Mouse (Mus musculus) neural tube, embryonic 12.5 days (tissue): ENCODE results near the gene Gast. TPM values are rescaled to one million over a fixed set of nuclear protein-coding genes. Genes with fewer than 3 reads are reported as not detected.

Experiments
- ATAC-seq: fragments of 200-750 bp; cut with Nextera tagmentation; 2 replicates; pipeline ENCODE4 v1.8.0; 2017; ENCODE audit warnings: low read depth, mild to moderate bottlenecking, moderate TSS enrichment, moderate library complexity; ENCODE audit not compliant: low FRiP score
- H3K27ac ChIP-seq: fragments of 300-500 bp; sonication (generic); 2 replicates; pipeline ENCODE4 v1.5.1; 2016
- H3K27me3 ChIP-seq: fragments of 300-500 bp; sonication (generic); replicated peaks from 2 replicates; pipeline ENCODE4 v1.6.1; 2016; ENCODE audit warnings: mild to moderate bottlenecking
- H3K36me3 ChIP-seq: fragments of 300-500 bp; sonication (generic); 2 replicates; pipeline ENCODE4 v1.6.1; 2016; ENCODE audit warnings: mild to moderate bottlenecking
- H3K4me1 ChIP-seq: fragments of 300-500 bp; sonication (generic); 2 replicates; pipeline ENCODE4 v1.6.1; 2016
- H3K4me2 ChIP-seq: fragments of 300-500 bp; sonication (generic); replicated peaks from 2 replicates; pipeline ENCODE4 v1.6.1; 2016; ENCODE audit warnings: mild to moderate bottlenecking
- H3K4me3 ChIP-seq: fragments of 300-500 bp; sonication (generic); 2 replicates; pipeline ENCODE4 v1.5.1; 2016
- H3K9ac ChIP-seq: fragments of 300-500 bp; sonication (generic); 2 replicates; pipeline ENCODE4 v1.6.1; 2016; ENCODE audit warnings: mild to moderate bottlenecking
- H3K9me3 ChIP-seq: fragments of 300-500 bp; sonication (generic); 2 replicates; pipeline ENCODE4 v1.6.1; 2016; ENCODE audit warnings: mild to moderate bottlenecking
- WGBS: fragments of 180-500 bp; shearing (Covaris S2); methylation state at CpG from one replicate; pipeline ENCODE4 v1.1.7; 2016; 5-methylcytosine and 5-hydroxymethylcytosine counted together
- polyA plus RNA-seq: library from polyadenylated mRNA; unstranded; fragments of >200 nt; fragmentation: Nextera tagmentation; extraction: Ambion mirVana; gene quantifications from 2 replicates; pipeline ENCODE4 v1.2.1, GENCODE M21; 2016

Gene Gast
- polyA plus RNA-seq, 1 experiment from 2014 or later, result not detected

- Histone ChIP-seq H3K36me3 (peaks cover 68% of the 10 kb centered on the region), H3K27me3 (no peaks in the 10 kb centered on the region)
- WGBS, result 89% methylated on average over 9 of the region's 9 CpGs
Observed at GRCm38 (mm10) chr11:100375127-100375526, 40.9 kb downstream of the Gast start.

GRCm38 (mm10) chr11:100376005-100376404 is 41.8 kb downstream of the Gast start:
- ATAC-seq, result no peak
- Histone ChIP-seq H3K4me3 (no peak overlapping the region), H3K27me3 (no peaks in the 10 kb centered on the region), H3K9ac (no peak overlapping the region), H3K4me1 (no peaks in the 10 kb centered on the region), H3K4me2 (no peak overlapping the region), H3K9me3 (no peaks in the 10 kb centered on the region), H3K36me3 (peaks cover 72% of the 10 kb centered on the region), H3K27ac (no peak overlapping the region)
- WGBS, result 74% methylated on average over 4 of the region's 4 CpGs

More at GRCm38 (mm10) chr11:100375127-100375526, 40.9 kb downstream of the Gast start:
- no peak overlapping the region for H3K4me2 ChIP-seq
- no peaks in the 10 kb centered on the region for H3K9me3 ChIP-seq
- H3K4me1 ChIP-seq, result no peaks in the 10 kb centered on the region
- no peak overlapping the region for H3K4me3 ChIP-seq
- no peak overlapping the region for H3K27ac ChIP-seq
- H3K9ac ChIP-seq, result no peak overlapping the region
- no peak for ATAC-seq

GRCm38 (mm10) chr11:100376746-100377389 is 42.7 kb downstream of the Gast start:
- Histone ChIP-seq H3K4me3 (no peak overlapping the region), H3K27me3 (no peaks in the 10 kb centered on the region), H3K27ac (no peak overlapping the region), H3K9ac (no peak overlapping the region), H3K36me3 (peaks cover 77% of the 10 kb centered on the region), H3K4me2 (no peak overlapping the region), H3K9me3 (no peaks in the 10 kb centered on the region), H3K4me1 (no peaks in the 10 kb centered on the region)
- 93% methylated on average over 21 of the region's 21 CpGs for WGBS
- no peak for ATAC-seq

GRCm38 (mm10) chr11:100377989-100378388 is 43.8 kb downstream of the Gast start:
- 92% methylated on average over 14 of the region's 14 CpGs for WGBS
- H3K36me3 ChIP-seq, result peaks cover 76% of the 10 kb centered on the region

GRCm38 (mm10) chr11:100378446-100378845 is 44.2 kb downstream of the Gast start:
- Histone ChIP-seq H3K27me3 (no peaks in the 10 kb centered on the region), H3K4me2 (no peak overlapping the region), H3K4me1 (no peaks in the 10 kb centered on the region), H3K9me3 (no peaks in the 10 kb centered on the region), H3K36me3 (peaks cover 75% of the 10 kb centered on the region), H3K4me3 (no peak overlapping the region), H3K9ac (no peak overlapping the region), H3K27ac (no peak overlapping the region)
- WGBS, result 93% methylated on average over 5 of the region's 5 CpGs
- no peak for ATAC-seq

More at GRCm38 (mm10) chr11:100377989-100378388, 43.8 kb downstream of the Gast start:
- no peak overlapping the region for H3K4me2 ChIP-seq
- H3K4me3 ChIP-seq, result no peak overlapping the region
- no peak overlapping the region for H3K9ac ChIP-seq
- ATAC-seq, result no peak
- no peaks in the 10 kb centered on the region for H3K9me3 ChIP-seq
- H3K27me3 ChIP-seq, result no peaks in the 10 kb centered on the region
- no peak overlapping the region for H3K27ac ChIP-seq
- no peaks in the 10 kb centered on the region for H3K4me1 ChIP-seq

- Histone ChIP-seq H3K27ac (no peak overlapping the region), H3K9ac (no peak overlapping the region), H3K27me3 (no peaks in the 10 kb centered on the region), H3K36me3 (peaks cover 68% of the 10 kb centered on the region), H3K4me1 (no peaks in the 10 kb centered on the region), H3K4me3 (no peak overlapping the region), H3K4me2 (no peak overlapping the region), H3K9me3 (no peaks in the 10 kb centered on the region)
- ATAC-seq, result no peak
- 90% methylated on average over 4 of the region's 4 CpGs for WGBS
Observed at GRCm38 (mm10) chr11:100379311-100379710, 45.1 kb downstream of the Gast start.

- Histone ChIP-seq H3K4me3 (no peak overlapping the region), H3K9ac (no peak overlapping the region), H3K27me3 (no peaks in the 10 kb centered on the region), H3K27ac (no peak overlapping the region), H3K9me3 (no peaks in the 10 kb centered on the region), H3K4me2 (no peak overlapping the region), H3K4me1 (peaks cover 6% of the 10 kb centered on the region; the same call in 1 of the 2 replicates), H3K36me3 (peaks cover 52% of the 10 kb centered on the region)
- 84% methylated on average over 6 of the region's 6 CpGs for WGBS
- no peak for ATAC-seq
Observed at GRCm38 (mm10) chr11:100382682-100383081, 48.5 kb downstream of the Gast start.

- no peaks in the 10 kb centered on the region for H3K27me3 ChIP-seq
- H3K9ac ChIP-seq, result no peak overlapping the region
- H3K4me1 ChIP-seq, result peaks cover 20% of the 10 kb centered on the region
- H3K27ac ChIP-seq, result no peak overlapping the region
- 88% methylated on average over 3 of the region's 3 CpGs for WGBS
- peaks cover 34% of the 10 kb centered on the region for H3K36me3 ChIP-seq
- no peak overlapping the region for H3K4me2 ChIP-seq
- no peaks in the 10 kb centered on the region for H3K9me3 ChIP-seq
- no peak overlapping the region for H3K4me3 ChIP-seq
- no peak for ATAC-seq
Observed at GRCm38 (mm10) chr11:100385016-100385415, 50.8 kb downstream of the Gast start.

- Histone ChIP-seq H3K9me3 (no peaks in the 10 kb centered on the region), H3K36me3 (peaks cover 24% of the 10 kb centered on the region), H3K27me3 (no peaks in the 10 kb centered on the region), H3K27ac (no peak overlapping the region), H3K4me1 (peaks cover 29% of the 10 kb centered on the region), H3K9ac (no peak overlapping the region), H3K4me3 (no peak overlapping the region), H3K4me2 (no peak overlapping the region)
- 57% methylated on average over 5 of the region's 5 CpGs for WGBS
- no peak for ATAC-seq
Observed at GRCm38 (mm10) chr11:100386586-100386985, 52.4 kb downstream of the Gast start.

Other genes starting within 250 kb of the Gast start
- not detected in 2 replicates for gene Krt32, start 246.2 kb upstream of the Gast start, polyA plus RNA-seq
- not detected in 2 replicates for gene Krt35, start 238.2 kb upstream of the Gast start, polyA plus RNA-seq
- not detected in 2 replicates for gene Krt36, start 228.8 kb upstream of the Gast start, polyA plus RNA-seq
- gene Krt13, start 212.8 kb upstream of the Gast start, polyA plus RNA-seq, result 0.23 and 0.52 TPM in 2 replicates
- gene Krt15, start 198.5 kb upstream of the Gast start, polyA plus RNA-seq, result 8.0 and 8.5 TPM in 2 replicates
- 3.4 and 3.7 TPM in 2 replicates for gene Krt19, start 185.7 kb upstream of the Gast start, polyA plus RNA-seq
- 0.11 TPM in 1 of 2 replicates, not detected in the other for gene Krt9, start 141.2 kb upstream of the Gast start, polyA plus RNA-seq
- 10.5 and 11.6 TPM in 2 replicates for gene Krt14, start 126.9 kb upstream of the Gast start, polyA plus RNA-seq
- gene Krt16, start 85.5 kb upstream of the Gast start, polyA plus RNA-seq, result not detected in 2 replicates
- gene Krt17, start 73.4 kb upstream of the Gast start, polyA plus RNA-seq, result 2.7 TPM in 2 replicates
- gene Krt42, start 64.5 kb upstream of the Gast start, polyA plus RNA-seq, result not detected in 2 replicates
- 1,410 and 1,478 TPM in 2 replicates for gene Eif1, start 14.5 kb upstream of the Gast start, polyA plus RNA-seq
- gene Hap1, start 21.7 kb downstream of the Gast start, polyA plus RNA-seq, result 39.9 and 42.0 TPM in 2 replicates
- gene Jup, start 63.4 kb downstream of the Gast start, polyA plus RNA-seq, result 71.5 and 81.0 TPM in 2 replicates
- gene P3h4, start 80.4 kb downstream of the Gast start, polyA plus RNA-seq, result 25.6 and 26.7 TPM in 2 replicates
- gene Fkbp10, start 81.3 kb downstream of the Gast start, polyA plus RNA-seq, result 41.8 and 46.9 TPM in 2 replicates
- gene Nt5c3b, start 107.4 kb downstream of the Gast start, polyA plus RNA-seq, result 101 and 105 TPM in 2 replicates
- gene Klhl10, start 107.5 kb downstream of the Gast start, polyA plus RNA-seq, result 0.76 and 1.1 TPM in 2 replicates
- gene Klhl11, start 138.3 kb downstream of the Gast start, polyA plus RNA-seq, result 12.3 and 12.4 TPM in 2 replicates
- 356 and 377 TPM in 2 replicates for gene Acly, start 193.6 kb downstream of the Gast start, polyA plus RNA-seq
- gene Ttc25, start 211.2 kb downstream of the Gast start, polyA plus RNA-seq, result 1.5 and 1.6 TPM in 2 replicates
- 33.2 and 33.6 TPM in 2 replicates for gene Cnp, start 240.5 kb downstream of the Gast start, polyA plus RNA-seq